Mouse (Mus musculus): ENCODE measurements around the gene Mmgt2.

GRCm38 (mm10) chr11:62668986-62669385 is 20.5 kb downstream of the Mmgt2 start:
- no peak for TF ChIP-seq MAX (IDR thresholded peaks at IDR 0.05)
- TF ChIP-seq CTCF (IDR thresholded peaks at IDR 0.05; ENCODE audit: control insufficient read depth, insufficient read depth, insufficient read length), result no peak
- no peak for TF ChIP-seq USF1 (IDR thresholded peaks at IDR 0.05; ENCODE audit: low read depth)
- no peak for TF ChIP-seq CEBPB (IDR thresholded peaks at IDR 0.05; ENCODE audit: low read depth)
- no peak for TF ChIP-seq MYOG (IDR thresholded peaks at IDR 0.05; ENCODE audit: control insufficient read depth, extremely low read depth, insufficient read length)

Data from C2C12 (cell line).